Comparison of ENCODE assay signal across 17 mouse cellular contexts in genomic region chr2:69140816-69141215, GRCm38 (mm10).
"Had no signal": no experiment of that assay in that cellular context is flagged by ENCODE, and none has a peak within 500 bp of the region (broad histone marks: within the 10 kb centered on the region; RNA-seq: fewer than 3 reads in every experiment).

No protein-coding gene starts in this region.

- H3K4me2 ChIP-seq: hindbrain, embryonic 15.5 days; intestine, embryonic 15.5 days; kidney, embryonic 15.5 days; limb, embryonic 12.5 days; limb, embryonic 15.5 days; liver, embryonic 11.5 days; midbrain, embryonic 13.5 days had no signal

- H3K9me3 ChIP-seq: hindbrain, embryonic 15.5 days; intestine, embryonic 15.5 days; kidney, embryonic 15.5 days; limb, embryonic 12.5 days; limb, embryonic 15.5 days; midbrain, embryonic 13.5 days had no signal

- H3K4me3 ChIP-seq: hindbrain, embryonic 15.5 days; intestine, embryonic 15.5 days; kidney, embryonic 15.5 days; limb, embryonic 12.5 days; limb, embryonic 15.5 days; midbrain, embryonic 13.5 days had no signal

- H3K4me1 ChIP-seq: hindbrain, embryonic 15.5 days; midbrain, embryonic 13.5 days had no signal

- ATAC-seq: intestine, embryonic 15.5 days; liver, postnatal 0 days; midbrain, embryonic 13.5 days had no signal

- H3K27ac ChIP-seq: hindbrain, embryonic 15.5 days; intestine, embryonic 15.5 days; kidney, embryonic 15.5 days; limb, embryonic 12.5 days; limb, embryonic 15.5 days; liver, embryonic 14.5 days; midbrain, embryonic 13.5 days; stomach, postnatal 0 days had no signal

- DNase-seq: kidney, adult 2 months; kidney, postnatal 10 days; kidney, postnatal 36 days; left cerebral cortex, postnatal 4 days; liver, postnatal 0 days; thymus, adult 2 months; thymus, postnatal 14 days; thymus, postnatal 4 days had no signal

- H3K27me3 ChIP-seq: hindbrain, embryonic 15.5 days; intestine, embryonic 15.5 days; kidney, embryonic 15.5 days; limb, embryonic 12.5 days; limb, embryonic 15.5 days; midbrain, embryonic 13.5 days had no signal

- H3K9ac ChIP-seq: hindbrain, embryonic 15.5 days; intestine, embryonic 15.5 days; kidney, embryonic 15.5 days; limb, embryonic 12.5 days; limb, embryonic 15.5 days; liver, embryonic 14.5 days; liver, postnatal 0 days; midbrain, embryonic 13.5 days had no signal

- H3K36me3 ChIP-seq: hindbrain, embryonic 15.5 days; intestine, embryonic 15.5 days; kidney, embryonic 15.5 days; limb, embryonic 12.5 days; limb, embryonic 15.5 days; midbrain, embryonic 13.5 days had no signal
